Mouse (Mus musculus): Measurements from ENCODE around the gene Ankrd28.

The Ankrd28 gene

GRCm38 (mm10) chr14:31666931-31667705, 163.3 kb downstream of the Ankrd28 start:
- TF ChIP-seq GATA4 (IDR thresholded peaks at IDR 0.05; ENCODE audit: insufficient replicate concordance, low read length) = no peak

DNA sequence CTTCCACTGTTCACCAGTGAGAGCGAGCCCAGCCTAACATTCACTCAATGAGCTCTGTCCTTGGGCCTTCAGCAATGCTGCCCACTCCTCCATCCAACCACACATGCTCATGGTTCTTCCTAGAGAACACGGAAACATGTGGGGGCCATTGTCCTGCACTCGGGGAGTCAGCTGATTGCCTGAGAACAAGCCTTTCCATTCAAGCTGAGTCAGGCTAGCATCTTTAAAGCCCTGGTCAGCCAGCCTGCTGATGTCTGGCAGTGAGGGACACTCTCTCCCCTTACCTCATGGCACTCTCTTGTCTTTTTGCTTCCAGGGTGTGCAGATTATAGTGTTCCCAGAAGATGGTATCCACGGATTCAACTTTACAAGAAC, 164.9 kb downstream of the Ankrd28 start:
- no peak for TF ChIP-seq GATA4 (IDR thresholded peaks at IDR 0.05; ENCODE audit: insufficient replicate concordance, low read length)

DNA sequence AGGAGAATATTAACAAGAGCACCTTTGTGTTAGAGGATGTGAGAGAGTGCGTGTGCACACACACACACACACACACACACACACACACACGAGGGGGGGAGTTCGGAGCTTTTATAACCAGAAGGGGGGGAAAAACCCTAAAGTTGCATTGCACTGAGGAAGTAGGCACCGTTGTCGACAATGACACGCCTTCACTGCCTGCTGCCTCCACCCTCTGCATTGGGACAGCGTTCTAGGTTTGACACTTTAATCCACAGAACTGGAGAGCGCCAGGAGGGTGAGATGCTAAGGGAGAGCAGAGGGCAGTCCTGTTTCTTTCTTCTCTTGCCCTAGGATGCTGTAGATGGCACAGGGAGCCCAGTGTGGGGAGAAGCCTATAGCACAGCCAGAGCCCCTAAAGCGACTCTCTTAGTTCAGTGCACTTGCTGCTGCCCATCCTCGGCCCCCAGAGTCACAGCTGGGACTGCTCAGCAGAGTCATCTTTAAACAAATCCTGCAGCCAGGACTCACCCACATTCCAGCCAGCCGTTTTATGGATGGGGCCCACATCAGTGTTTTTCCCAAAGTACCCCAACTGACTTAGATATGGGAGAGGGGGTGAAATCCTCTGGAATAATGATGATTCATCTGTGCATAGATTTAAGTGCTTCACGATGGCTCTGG, 165.4 kb downstream of the Ankrd28 start:
- TF ChIP-seq GATA4 (IDR thresholded peaks at IDR 0.05; ENCODE audit: insufficient replicate concordance, low read length) = no peak

DNA sequence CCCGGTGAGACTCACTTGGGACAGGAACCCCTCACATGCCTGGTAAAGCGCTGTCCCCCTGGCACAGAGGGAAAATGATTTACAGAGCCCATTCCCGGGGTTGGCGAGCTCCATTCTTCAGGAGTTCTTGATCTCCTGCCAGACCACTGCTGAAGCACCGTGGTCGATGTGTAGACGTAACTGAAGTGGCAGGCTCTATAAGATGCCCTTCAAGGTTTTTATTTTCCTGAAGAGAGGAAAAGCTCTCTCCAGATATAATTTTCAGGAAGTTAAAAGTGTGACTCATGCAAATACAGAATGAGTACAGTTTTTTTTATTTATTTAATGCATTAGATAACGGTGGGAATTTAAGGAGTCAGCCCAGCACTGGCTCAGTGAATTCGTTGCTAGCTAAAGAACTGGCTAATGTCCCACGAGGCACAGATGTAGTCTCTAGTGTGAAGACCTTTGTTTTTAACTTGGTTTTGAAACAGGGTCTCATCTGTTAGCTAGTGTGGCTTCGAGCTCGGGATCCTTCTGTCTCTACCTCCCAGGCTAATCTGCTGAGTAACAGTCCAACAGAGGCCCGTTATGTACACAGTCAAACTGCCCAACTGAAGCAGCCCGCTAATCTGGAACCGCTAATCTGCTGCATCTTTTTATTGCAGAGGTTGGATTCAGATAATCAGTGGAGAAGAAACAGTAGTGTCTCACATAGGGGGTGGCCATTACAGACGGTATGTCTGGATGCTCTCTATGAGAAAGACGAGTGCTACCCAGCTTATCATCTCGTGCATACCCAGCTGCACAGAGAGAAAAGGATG, 166.2 kb downstream of the Ankrd28 start:
- TF ChIP-seq GATA4 (IDR thresholded peaks at IDR 0.05; ENCODE audit: insufficient replicate concordance, low read length) = no peak

- TF ChIP-seq GATA4 (IDR thresholded peaks at IDR 0.05; ENCODE audit: insufficient replicate concordance, low read length) = no peak
Measured at GRCm38 (mm10) chr14:31663376-31664099, 166.9 kb downstream of the Ankrd28 start.

- TF ChIP-seq GATA4 (IDR thresholded peaks at IDR 0.05; ENCODE audit: insufficient replicate concordance, low read length) = no peak
Measured at GRCm38 (mm10) chr14:31662555-31663211, 167.8 kb downstream of the Ankrd28 start.

- TF ChIP-seq GATA4 (IDR thresholded peaks at IDR 0.05; ENCODE audit: insufficient replicate concordance, low read length) = no peak
Measured at GRCm38 (mm10) chr14:31661671-31662554, 168.5 kb downstream of the Ankrd28 start.

- TF ChIP-seq GATA4 (IDR thresholded peaks at IDR 0.05; ENCODE audit: insufficient replicate concordance, low read length) = no peak
Measured at GRCm38 (mm10) chr14:31660312-31661093, 169.9 kb downstream of the Ankrd28 start.

- no peak for TF ChIP-seq GATA4 (IDR thresholded peaks at IDR 0.05; ENCODE audit: insufficient replicate concordance, low read length)
Measured at GRCm38 (mm10) chr14:31659501-31660181, 170.8 kb downstream of the Ankrd28 start.

GRCm38 (mm10) chr14:31658126-31658680, 172.2 kb downstream of the Ankrd28 start:
- no peak for TF ChIP-seq GATA4 (IDR thresholded peaks at IDR 0.05; ENCODE audit: insufficient replicate concordance, low read length)

GRCm38 (mm10) chr14:31656857-31657645, 173.4 kb downstream of the Ankrd28 start:
- no peak for TF ChIP-seq GATA4 (IDR thresholded peaks at IDR 0.05; ENCODE audit: insufficient replicate concordance, low read length)
